Mouse (Mus musculus) erythroid progenitor cell, adult 5-6 weeks (primary cell): ENCODE measurements around the gene Grpel1. TPM values are rescaled to one million over a fixed set of nuclear protein-coding genes. Genes with fewer than 3 reads are reported as not detected.

Source experiments
- ATAC-seq: replicated peaks from 2 replicates; pipeline ENCODE4 v1.8.0; 2016; ENCODE audit warnings: moderate number of reproducible peaks, mild to moderate bottlenecking, moderate TSS enrichment, inconsistent platforms; ENCODE audit not compliant: poor library complexity, low FRiP score, severe bottlenecking
- total RNA-seq, 2 experiments: library from RNA; stranded (forward) in 1 of 2; stranded (reverse) in 1 of 2; fragments of 150-400 nt in 1 of 2; fragments of 186-747, 209-891 nt in 1 of 2; gene quantifications; 2 replicates each; pipeline versions ENCODE4 v1.2.3 to v1.2.4; 2015 to 2017; ENCODE audit warnings: low replicate concordance in 2 of 2

Grpel1 gene
- total RNA-seq (2015; ENCODE audit: low replicate concordance) (11.2 and 13.8 TPM in 2 replicates), total RNA-seq (2017; ENCODE audit: low replicate concordance) (12.8 and 19.0 TPM in 2 replicates)

GRCm38 (mm10) chr5:36464709-36465661 lies at the start of gene Grpel1:
TSS of gene Grpel1 (plus strand) at chr5:36464998.
- peak; percentile 94 for ATAC-seq

- ATAC-seq: no peak
Measured at GRCm38 (mm10) chr5:36419861-36420260, 44.9 kb upstream of the Grpel1 start.

- ATAC-seq: no peak
Measured at GRCm38 (mm10) chr5:36422689-36423088, 42.1 kb upstream of the Grpel1 start.

- no peak for ATAC-seq
Measured at GRCm38 (mm10) chr5:36424676-36425075, 40.1 kb upstream of the Grpel1 start.

- no peak for ATAC-seq
Measured at GRCm38 (mm10) chr5:36426404-36426803, 38.4 kb upstream of the Grpel1 start.

- ATAC-seq: no peak
Measured at GRCm38 (mm10) chr5:36427831-36428230, 37.0 kb upstream of the Grpel1 start.

- no peak for ATAC-seq
Measured at GRCm38 (mm10) chr5:36429551-36429950, 35.2 kb upstream of the Grpel1 start.

GRCm38 (mm10) chr5:36431711-36432110 lies 33.1 kb upstream of the Grpel1 start:
- no peak for ATAC-seq

- no peak for ATAC-seq
Measured at GRCm38 (mm10) chr5:36434398-36434967, 30.3 kb upstream of the Grpel1 start.

GRCm38 (mm10) chr5:36436858-36437257 lies 27.9 kb upstream of the Grpel1 start:
- ATAC-seq: no peak

GRCm38 (mm10) chr5:36440741-36441140 lies 24.1 kb upstream of the Grpel1 start:
- ATAC-seq: no peak

GRCm38 (mm10) chr5:36444611-36445010 lies 20.2 kb upstream of the Grpel1 start:
- ATAC-seq: no peak

- ATAC-seq: no peak
Measured at GRCm38 (mm10) chr5:36445028-36445427, 19.8 kb upstream of the Grpel1 start.

GRCm38 (mm10) chr5:36446166-36446890 lies 18.5 kb upstream of the Grpel1 start:
- no peak for ATAC-seq

- ATAC-seq: no peak
Measured at GRCm38 (mm10) chr5:36447872-36448271, 16.9 kb upstream of the Grpel1 start.

- no peak for ATAC-seq
Measured at GRCm38 (mm10) chr5:36449710-36450358, 15.0 kb upstream of the Grpel1 start.

GRCm38 (mm10) chr5:36451119-36451518 lies 13.7 kb upstream of the Grpel1 start:
- no peak for ATAC-seq

GRCm38 (mm10) chr5:36451872-36452389 lies 12.9 kb upstream of the Grpel1 start:
- no peak for ATAC-seq

GRCm38 (mm10) chr5:36452821-36453220 lies 12.0 kb upstream of the Grpel1 start:
- ATAC-seq: no peak

- ATAC-seq: no peak
Measured at GRCm38 (mm10) chr5:36457706-36458105, 7.1 kb upstream of the Grpel1 start.
